Mouse (Mus musculus) neural tube, embryonic 13.5 days (tissue): ENCODE data around the gene Rhbdf1. TPM values are rescaled to one million over a fixed set of nuclear protein-coding genes. Genes with fewer than 3 reads are reported as not detected.
A peak's percentile ranks its signal among the peaks of the same experiment; 100 is the strongest.

ENCODE experiments used
- ATAC-seq: fragments of 200-750 bp; cut with Nextera tagmentation; 2 replicates; pipeline ENCODE4 v1.8.0; 2017; ENCODE audit warnings: low read depth, mild to moderate bottlenecking, moderate TSS enrichment, moderate library complexity
- H3K27ac ChIP-seq: fragments of 300-500 bp; sonication (generic); replicated peaks from 2 replicates; pipeline ENCODE4 v1.5.1; 2015; ENCODE audit warnings: moderate library complexity, mild to moderate bottlenecking, inconsistent platforms
- H3K27me3 ChIP-seq: fragments of 300-500 bp; sonication (generic); 2 replicates; pipeline ENCODE4 v1.6.1; 2015; ENCODE audit warnings: mild to moderate bottlenecking, inconsistent platforms
- H3K36me3 ChIP-seq: fragments of 300-500 bp; sonication (generic); 2 replicates; pipeline ENCODE4 v1.6.1; 2015; ENCODE audit warnings: mild to moderate bottlenecking, inconsistent platforms
- H3K4me1 ChIP-seq: fragments of 300-500 bp; sonication (generic); replicated peaks from 2 replicates; pipeline ENCODE4 v1.6.1; 2015; ENCODE audit warnings: inconsistent platforms
- H3K4me2 ChIP-seq: fragments of 300-500 bp; sonication (generic); 2 replicates; pipeline ENCODE4 v1.6.1; 2015; ENCODE audit warnings: inconsistent platforms, mild to moderate bottlenecking, moderate library complexity
- H3K4me3 ChIP-seq: fragments of 300-500 bp; sonication (generic); 2 replicates; pipeline ENCODE4 v1.5.1; 2015; ENCODE audit warnings: mild to moderate bottlenecking, inconsistent platforms
- H3K9ac ChIP-seq: fragments of 300-500 bp; sonication (generic); 2 replicates; pipeline ENCODE4 v1.6.1; 2015; ENCODE audit warnings: moderate library complexity, mild to moderate bottlenecking, inconsistent platforms
- H3K9me3 ChIP-seq: fragments of 300-500 bp; sonication (generic); 2 replicates; pipeline ENCODE4 v1.6.1; 2016; ENCODE audit warnings: inconsistent platforms
- WGBS: fragments of 180-500 bp; shearing (Covaris S2); methylation state at CpG from one replicate; pipeline ENCODE4 v1.1.7; 2015; 5-methylcytosine and 5-hydroxymethylcytosine counted together
- polyA plus RNA-seq: library from polyadenylated mRNA; unstranded; fragments of >200 nt; fragmentation: Nextera tagmentation; extraction: Ambion mirVana; gene quantifications from 2 replicates; pipeline ENCODE4 v1.2.1, GENCODE M21; 2015

Gene Rhbdf1
- polyA plus RNA-seq, 1 experiment from 2014 or later = 30.4 TPM

- Histone ChIP-seq H3K27ac (peak within 1 kb of the TSS; percentile 87), H3K4me1 (peaks cover 59% of the 10 kb centered on the region)
Measured at GRCm38 (mm10) chr11:32226124-32226871, 4.2 kb upstream of the Rhbdf1 start, which contains the start of gene Mpg. Gene Mpg (plus strand): TSS chr11:32226505.

GRCm38 (mm10) chr11:32225222-32226104 lies 3.4 kb upstream of the Rhbdf1 start:
- H3K27me3 ChIP-seq = peaks cover 37% of the 10 kb centered on the region
- WGBS = 54% methylated on average over 7 of the region's 7 CpGs
- peak overlapping the region; percentile 69; the same call in 1 of the 2 replicates for H3K4me3 ChIP-seq
- H3K4me1 ChIP-seq = peaks cover 67% of the 10 kb centered on the region
- peaks cover 14% of the 10 kb centered on the region for H3K36me3 ChIP-seq
- no peak overlapping the region; the same call in 1 of the 2 replicates for H3K9ac ChIP-seq
- H3K27ac ChIP-seq = peak overlapping the region; percentile 87
- H3K9me3 ChIP-seq = no peaks in the 10 kb centered on the region
- peak overlapping the region; percentile 73 for H3K4me2 ChIP-seq
- ATAC-seq = no peak

More at GRCm38 (mm10) chr11:32226124-32226871, 4.2 kb upstream of the Rhbdf1 start, which contains the start of gene Mpg:
- Histone ChIP-seq H3K36me3 (peaks cover 23% of the 10 kb centered on the region), H3K9me3 (no peaks in the 10 kb centered on the region), H3K4me3 (peak within 1 kb of the TSS; percentile 69), H3K27me3 (peaks cover 28% of the 10 kb centered on the region), H3K9ac (peak within 1 kb of the TSS; percentile 86), H3K4me2 (peak within 1 kb of the TSS; percentile 73)
- peak; percentile 83 for ATAC-seq
- WGBS = 4% methylated on average over 47 of the region's 47 CpGs

- Histone ChIP-seq H3K9ac (no peak overlapping the region), H3K27me3 (peaks cover 37% of the 10 kb centered on the region), H3K9me3 (no peaks in the 10 kb centered on the region), H3K4me3 (no peak overlapping the region), H3K4me2 (no peak overlapping the region; the same call in 1 of the 2 replicates), H3K36me3 (peaks cover 10% of the 10 kb centered on the region), H3K27ac (peak overlapping the region; percentile 87), H3K4me1 (peaks cover 76% of the 10 kb centered on the region)
- 25% methylated on average over 4 of the region's 4 CpGs for WGBS
- ATAC-seq = no peak
Measured at GRCm38 (mm10) chr11:32224468-32225139, 2.5 kb upstream of the Rhbdf1 start.

GRCm38 (mm10) chr11:32223297-32223967 lies 1.3 kb upstream of the Rhbdf1 start:
- no peak overlapping the region for H3K9ac ChIP-seq
- no peak for ATAC-seq
- WGBS = 65% methylated on average over 4 of the region's 4 CpGs
- 0 out of 2 replicates have a peak overlapping the region, but pooled peaks have one; percentile 87 for H3K27ac ChIP-seq
- no peaks in the 10 kb centered on the region for H3K9me3 ChIP-seq
- peak overlapping the region; percentile 96 for H3K4me2 ChIP-seq
- H3K4me3 ChIP-seq = no peak overlapping the region
- no peaks in the 10 kb centered on the region; the same call in 1 of the 2 replicates for H3K36me3 ChIP-seq
- peaks cover 88% of the 10 kb centered on the region for H3K4me1 ChIP-seq
- H3K27me3 ChIP-seq = peaks cover 37% of the 10 kb centered on the region

GRCm38 (mm10) chr11:32222570-32223194 lies 582 bp upstream of the Rhbdf1 start:
- no peaks in the 10 kb centered on the region for H3K9me3 ChIP-seq
- WGBS = 9% methylated on average over 21 of the region's 21 CpGs
- peaks cover 37% of the 10 kb centered on the region for H3K27me3 ChIP-seq
- 0 out of 2 replicates have a peak overlapping the region, but pooled peaks have one; percentile 81 for H3K27ac ChIP-seq
- peak overlapping the region; percentile 89 for H3K9ac ChIP-seq
- no peak for ATAC-seq
- peak overlapping the region; percentile 68 for H3K4me3 ChIP-seq
- peak overlapping the region; percentile 96 for H3K4me2 ChIP-seq
- H3K36me3 ChIP-seq = no peaks in the 10 kb centered on the region
- H3K4me1 ChIP-seq = peaks cover 89% of the 10 kb centered on the region

- peaks cover 85% of the 10 kb centered on the region for H3K4me1 ChIP-seq
- H3K27me3 ChIP-seq = peaks cover 37% of the 10 kb centered on the region
- 1% methylated on average over 46 of the region's 46 CpGs for WGBS
Measured at GRCm38 (mm10) chr11:32221225-32221950, 712 bp downstream of the Rhbdf1 start.

GRCm38 (mm10) chr11:32220607-32221224 lies 1.4 kb downstream of the Rhbdf1 start:
- ATAC-seq = peak; percentile 9; the same call in 1 of the 2 replicates
- Histone ChIP-seq H3K9me3 (no peaks in the 10 kb centered on the region), H3K4me1 (peaks cover 80% of the 10 kb centered on the region), H3K9ac (peak overlapping the region; percentile 89), H3K4me2 (peak overlapping the region; percentile 96), H3K27ac (peak overlapping the region; percentile 81), H3K4me3 (peak overlapping the region; percentile 68), H3K36me3 (no peaks in the 10 kb centered on the region), H3K27me3 (peaks cover 37% of the 10 kb centered on the region)
- 34% methylated on average over 10 of the region's 10 CpGs for WGBS

More at GRCm38 (mm10) chr11:32221225-32221950, 712 bp downstream of the Rhbdf1 start:
- Histone ChIP-seq H3K4me3 (peak overlapping the region; percentile 68), H3K9me3 (no peaks in the 10 kb centered on the region), H3K4me2 (peak overlapping the region; percentile 96), H3K36me3 (no peaks in the 10 kb centered on the region), H3K27ac (peak overlapping the region; percentile 81), H3K9ac (peak overlapping the region; percentile 89)
- ATAC-seq = peak; percentile 6; the same call in 1 of the 2 replicates

GRCm38 (mm10) chr11:32219287-32219686 lies 2.8 kb downstream of the Rhbdf1 start:
- no peak for ATAC-seq
- Histone ChIP-seq H3K4me1 (peaks cover 65% of the 10 kb centered on the region), H3K9ac (peak overlapping the region; percentile 31; the same call in 1 of the 2 replicates), H3K27me3 (peaks cover 34% of the 10 kb centered on the region), H3K4me2 (peak overlapping the region; percentile 96), H3K9me3 (no peaks in the 10 kb centered on the region), H3K36me3 (no peaks in the 10 kb centered on the region), H3K4me3 (no peak overlapping the region), H3K27ac (no peak overlapping the region)
- WGBS = 87% methylated on average over 10 of the region's 10 CpGs

GRCm38 (mm10) chr11:32218501-32219050 lies 3.5 kb downstream of the Rhbdf1 start:
- Histone ChIP-seq H3K27me3 (peaks cover 27% of the 10 kb centered on the region), H3K27ac (peak overlapping the region; percentile 38; the same call in 1 of the 2 replicates), H3K36me3 (peaks cover under 1% of the 10 kb centered on the region; the same call in 1 of the 2 replicates), H3K4me2 (peak overlapping the region; percentile 96; the same call in 1 of the 2 replicates), H3K4me3 (no peak overlapping the region), H3K9me3 (no peaks in the 10 kb centered on the region), H3K9ac (peak overlapping the region; percentile 1; the same call in 1 of the 2 replicates), H3K4me1 (peaks cover 60% of the 10 kb centered on the region)
- WGBS = 45% methylated on average over 6 of the region's 6 CpGs
- no peak for ATAC-seq
